Mouse (Mus musculus) lung, postnatal 25 days (tissue): ENCODE results near the gene Syt11.
"Not testable (repeated sequence)": the region's sequence is repeated elsewhere in the genome, so short reads cannot be mapped to it uniquely, and the experiment has no call there.

Source experiments
- DNase-seq: peaks from one replicate; pipeline ENCODE4 v3.0.0; 2022; ENCODE audit warnings: low spot score

Syt11 gene

DNA sequence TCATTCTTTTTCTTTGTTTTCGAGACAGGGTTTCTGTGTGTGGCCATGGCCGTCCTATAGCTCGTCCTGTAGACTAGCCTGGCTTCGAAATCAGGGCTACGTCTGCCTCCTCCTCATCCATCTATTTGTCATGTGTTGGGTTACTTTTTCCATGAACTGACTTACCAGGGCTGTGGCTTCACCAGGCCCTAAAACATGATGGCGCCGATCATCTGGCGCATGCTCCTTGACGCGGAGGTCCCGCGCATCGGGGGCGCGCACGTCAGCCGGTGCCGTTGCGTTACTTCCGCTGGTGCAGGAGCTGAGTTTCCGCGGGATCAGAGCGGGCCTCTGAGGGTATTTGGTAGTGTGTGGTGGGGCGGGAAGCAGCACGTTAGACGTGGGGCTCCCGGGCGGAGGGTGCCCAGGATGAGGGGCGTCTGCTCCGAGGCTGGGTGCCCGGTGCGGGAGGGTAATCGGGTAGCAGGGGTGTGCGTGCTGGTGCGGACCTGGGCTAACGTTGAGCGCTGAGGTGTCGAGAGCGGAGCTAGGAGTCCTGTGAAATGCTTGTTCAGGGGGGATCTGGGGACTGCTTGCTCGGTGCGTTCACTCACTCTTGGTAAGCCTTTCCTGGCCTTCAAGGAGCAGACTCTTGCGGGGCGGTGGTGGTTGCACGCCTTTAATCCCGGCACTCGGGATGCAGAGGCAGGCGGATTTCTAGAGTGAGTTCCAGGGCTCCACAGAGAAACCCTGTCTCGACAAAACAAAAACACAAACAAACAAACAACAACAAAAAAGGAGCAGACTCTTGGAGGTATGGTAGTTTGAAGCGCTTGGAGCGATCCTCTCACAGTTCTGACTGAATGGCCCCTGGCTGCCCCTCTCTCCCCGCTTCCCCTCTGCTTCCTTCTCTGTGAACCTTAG lies at the start of gene Syt11:
Gene Syt11, minus strand, starts transcription at position 226 of the 903 bp plus-strand sequence.
- DNase-seq = not testable (repeated sequence)

DNA sequence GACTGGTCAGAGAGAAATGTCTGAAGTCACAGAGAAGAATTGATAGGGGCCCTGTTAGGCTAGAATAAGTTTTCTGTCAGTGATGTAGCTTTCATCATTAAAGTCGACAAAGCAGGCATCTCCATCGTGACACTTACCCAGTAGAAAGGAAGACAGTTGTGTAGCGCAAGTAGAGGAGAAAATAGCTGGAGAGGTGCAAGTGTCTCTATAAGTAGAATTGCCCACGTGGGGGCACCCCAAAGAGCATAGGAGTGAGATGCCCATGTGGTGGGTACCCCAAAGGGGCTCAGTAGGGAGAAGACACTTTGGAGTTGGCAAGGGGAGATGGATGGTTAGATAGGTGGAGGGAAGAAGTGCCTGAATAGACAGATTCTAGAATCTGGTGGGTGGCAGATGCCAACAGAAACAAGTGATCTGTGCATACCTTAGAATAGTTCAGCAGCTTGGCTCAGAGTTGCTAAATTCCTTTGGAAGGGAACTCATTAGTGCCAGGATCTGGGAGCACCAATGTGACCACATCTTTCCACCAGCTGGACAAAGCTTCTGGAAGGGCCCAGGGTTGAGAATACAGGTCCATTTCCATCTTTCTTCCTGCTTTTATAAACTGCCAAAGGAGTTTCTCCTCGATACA lies 29.1 kb upstream of the Syt11 start:
- DNase-seq = no peak

DNA sequence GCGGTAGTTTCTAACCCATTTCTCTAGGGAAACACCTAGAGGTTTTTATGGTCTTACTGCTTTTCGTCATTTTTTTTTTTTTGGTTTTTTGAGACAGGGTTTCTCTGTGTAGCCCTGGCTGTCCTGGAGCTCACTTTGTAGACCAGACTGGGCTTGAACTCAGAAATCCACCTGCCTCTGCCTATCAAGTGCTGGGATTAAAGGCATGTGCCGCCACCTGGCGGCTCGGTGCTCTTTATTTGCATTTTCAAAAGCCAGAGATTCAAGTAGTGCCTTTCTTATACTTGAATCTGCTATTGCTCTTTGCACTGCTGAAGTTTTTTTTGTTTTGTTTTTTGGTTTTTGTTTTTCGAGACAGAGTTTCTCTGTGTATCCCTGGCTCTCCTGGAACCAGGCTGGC lies 22.5 kb upstream of the Syt11 start:
- DNase-seq = not testable (repeated sequence)

DNA sequence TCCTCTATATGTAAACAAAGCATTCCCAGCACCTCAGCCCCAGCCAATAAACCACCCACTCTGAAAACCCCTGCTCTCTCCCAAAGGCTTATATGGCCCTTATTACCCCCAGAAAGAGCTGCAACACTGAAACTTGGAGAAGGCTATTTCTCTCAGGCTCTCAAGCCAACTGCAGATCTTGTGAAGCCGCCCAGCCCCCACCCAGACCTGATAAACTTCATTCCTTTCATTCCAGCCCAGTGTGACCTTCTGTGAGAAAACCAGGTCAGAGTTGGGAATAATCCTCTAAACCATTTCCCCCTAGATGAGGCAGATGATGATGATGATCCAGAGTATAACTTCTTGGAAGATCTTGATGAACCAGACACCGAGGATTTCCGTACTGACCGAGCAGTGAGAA lies 13.1 kb upstream of the Syt11 start:
- not testable (repeated sequence) for DNase-seq

DNA sequence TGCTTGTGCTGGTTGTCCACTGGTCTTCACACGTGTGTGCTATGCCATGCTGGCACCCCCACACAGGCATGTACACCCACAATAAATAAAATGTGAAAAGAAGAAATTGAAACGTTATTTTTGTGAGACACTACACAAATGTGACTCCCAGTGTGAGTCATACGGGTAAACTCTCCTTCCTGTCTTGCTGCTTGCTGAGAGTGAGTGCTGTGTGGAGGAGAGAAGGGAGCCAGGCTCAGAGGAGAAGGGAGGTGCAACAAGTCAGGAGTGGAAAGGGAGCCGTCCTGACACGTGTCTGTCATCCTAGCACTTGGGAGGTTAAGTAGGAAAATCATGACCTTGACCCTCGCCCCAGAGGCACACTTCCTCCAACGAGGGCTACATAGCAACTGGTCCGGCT lies 11.8 kb upstream of the Syt11 start:
- DNase-seq = not testable (repeated sequence)

DNA sequence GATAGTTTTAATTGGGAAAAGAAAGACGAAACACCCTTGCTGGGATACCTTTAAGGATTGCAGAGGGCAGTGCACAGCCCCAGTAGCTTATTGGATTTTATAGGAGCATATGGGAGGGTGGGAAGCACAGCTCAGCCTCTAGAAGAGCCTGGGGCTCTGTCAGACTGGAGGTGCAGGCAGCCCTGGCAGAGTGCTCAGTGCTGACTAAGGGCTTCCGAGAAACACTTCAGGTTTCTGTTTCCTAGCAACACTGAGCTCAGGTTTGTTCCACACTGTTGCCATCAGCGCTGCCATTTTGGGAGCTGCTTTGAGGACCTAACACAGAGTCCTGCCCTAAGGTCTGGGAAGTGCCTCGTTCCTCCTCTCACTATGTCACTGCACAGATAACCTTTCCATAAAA lies 11.4 kb upstream of the Syt11 start:
- DNase-seq = not testable (repeated sequence)

DNA sequence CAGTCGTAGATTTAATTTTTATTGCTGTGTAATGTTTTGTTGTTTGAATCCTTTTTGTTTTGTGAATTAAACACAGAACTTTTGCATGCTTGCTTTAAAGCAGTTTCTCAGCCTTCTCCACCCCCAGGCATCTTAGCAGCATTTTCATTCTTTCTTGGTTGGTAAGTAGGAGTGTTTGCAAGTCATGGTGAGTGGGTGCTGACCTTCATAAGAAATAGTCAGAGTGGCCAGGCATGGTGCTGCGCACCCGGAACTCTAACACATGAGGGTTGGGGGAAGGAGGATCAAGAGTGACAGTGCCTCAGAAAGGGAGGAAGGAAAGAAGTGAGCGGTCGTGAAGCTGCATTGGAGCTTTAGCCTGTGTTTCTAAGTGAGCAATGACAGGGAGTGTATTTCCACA lies 9.9 kb upstream of the Syt11 start:
- DNase-seq = no peak

DNA sequence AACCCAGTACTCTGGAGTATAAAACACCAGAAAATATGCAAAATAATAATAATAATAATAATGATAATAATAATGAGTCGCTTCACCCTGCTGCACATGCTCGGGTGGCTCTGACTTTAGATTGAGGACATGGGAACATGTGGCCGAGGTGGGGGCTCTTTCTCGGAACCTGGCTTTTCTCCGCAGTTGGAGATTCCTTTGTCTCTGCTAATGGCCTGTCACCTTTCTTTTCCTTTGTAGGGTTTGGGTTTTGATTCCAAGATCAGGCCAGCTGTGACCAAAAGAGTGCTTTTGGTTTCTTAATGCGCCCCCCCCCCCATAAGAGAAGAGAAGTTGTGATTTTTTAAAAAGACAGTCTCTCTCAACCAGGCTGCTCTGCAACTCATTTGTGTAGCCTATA lies 1.8 kb downstream of the Syt11 start:
- DNase-seq = not testable (repeated sequence)

DNA sequence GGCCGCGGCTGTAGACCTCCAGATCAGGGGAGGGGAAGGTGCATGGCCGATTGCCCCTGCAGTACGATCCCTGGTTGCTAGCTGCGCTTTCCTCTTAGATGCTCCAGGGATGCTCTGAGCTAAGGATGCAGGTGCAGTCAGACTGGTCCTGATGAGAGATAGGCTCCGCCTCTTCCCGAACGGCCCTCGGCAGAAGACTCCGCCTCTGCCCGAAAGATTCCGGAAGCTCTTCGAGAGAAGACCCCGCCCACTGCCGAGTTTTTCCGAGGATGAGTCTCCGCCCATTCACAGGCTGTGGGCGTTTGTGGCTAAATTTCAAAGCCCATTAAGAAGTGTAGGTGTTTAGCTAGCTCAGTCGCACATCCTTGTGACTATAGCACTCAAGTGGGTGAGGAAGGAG lies 2.6 kb downstream of the Syt11 start:
- peak; percentile 89 for DNase-seq

DNA sequence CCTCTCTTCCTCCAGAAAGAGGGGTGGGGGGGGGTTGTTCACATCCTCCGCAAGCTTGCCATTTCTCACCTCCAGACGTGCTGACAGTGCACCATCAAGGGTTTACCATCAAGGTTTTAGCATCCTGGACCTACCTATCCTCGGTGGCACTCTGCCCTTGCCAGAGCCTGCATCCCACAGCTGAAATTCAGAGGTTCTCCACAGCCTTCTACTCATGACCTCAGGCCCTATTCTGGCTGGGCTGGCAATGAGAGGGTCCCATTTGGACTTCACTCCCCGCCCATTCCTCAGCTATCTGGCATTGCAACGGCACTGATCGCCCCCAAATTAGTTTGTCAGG lies 3.1 kb downstream of the Syt11 start:
- not testable (repeated sequence) for DNase-seq

DNA sequence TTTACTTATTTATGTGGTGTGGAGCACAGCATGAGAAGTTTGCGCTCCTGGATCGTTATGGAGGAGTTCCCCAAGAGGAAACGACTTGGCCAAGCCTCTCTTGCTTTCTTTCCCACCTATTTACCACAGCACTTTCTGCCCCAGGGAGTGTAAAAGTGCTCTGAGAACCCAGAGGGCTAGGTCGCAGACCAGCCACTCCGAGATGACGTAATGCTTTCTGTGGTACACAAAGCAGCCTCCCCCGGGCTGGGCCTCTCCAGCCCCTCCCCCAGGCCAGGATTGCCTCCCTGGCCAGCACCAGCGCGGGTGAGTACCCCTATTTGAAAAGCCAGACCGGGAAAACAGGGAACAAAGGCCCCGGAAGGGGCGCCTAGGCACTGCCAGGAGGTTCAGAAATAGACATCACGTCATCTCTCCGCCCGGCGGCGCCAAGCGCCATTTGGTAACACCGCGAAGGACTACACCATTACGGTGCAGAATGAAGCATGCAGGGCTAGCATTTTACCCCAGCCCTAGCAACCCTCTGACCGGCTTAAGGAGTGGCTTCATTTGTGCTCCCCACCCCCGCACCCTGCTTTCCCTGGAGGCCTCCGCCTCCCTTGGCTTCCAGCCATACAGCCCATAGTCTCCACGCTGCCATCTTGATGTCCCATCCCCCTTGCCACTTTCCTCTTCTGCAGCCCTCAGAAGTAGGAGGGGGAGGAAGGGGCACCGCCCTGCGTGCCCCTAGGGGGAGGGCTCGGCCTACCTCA lies 3.6 kb downstream of the Syt11 start:
- peak; percentile 52 for DNase-seq

DNA sequence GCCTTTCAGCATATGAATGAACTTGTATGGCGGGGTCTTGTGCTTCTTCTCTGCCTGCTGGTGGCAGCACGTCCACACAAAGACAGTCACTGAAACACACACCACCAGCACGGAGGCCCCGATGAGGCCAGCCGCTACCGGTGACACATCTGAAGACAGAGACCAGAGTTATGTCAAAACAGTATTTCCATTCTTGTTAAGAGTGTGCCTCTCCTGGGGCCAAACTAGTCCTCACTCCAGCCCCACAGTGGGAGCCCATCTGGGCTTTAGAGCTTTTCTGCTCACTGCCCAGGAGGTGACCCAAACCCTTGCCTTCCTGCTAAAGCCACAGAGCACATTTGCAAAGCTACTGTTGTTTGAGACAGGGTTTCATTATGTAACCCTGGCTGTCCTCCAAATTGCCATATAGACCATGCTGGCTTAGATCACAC lies 12.5 kb downstream of the Syt11 start:
- DNase-seq = no peak

DNA sequence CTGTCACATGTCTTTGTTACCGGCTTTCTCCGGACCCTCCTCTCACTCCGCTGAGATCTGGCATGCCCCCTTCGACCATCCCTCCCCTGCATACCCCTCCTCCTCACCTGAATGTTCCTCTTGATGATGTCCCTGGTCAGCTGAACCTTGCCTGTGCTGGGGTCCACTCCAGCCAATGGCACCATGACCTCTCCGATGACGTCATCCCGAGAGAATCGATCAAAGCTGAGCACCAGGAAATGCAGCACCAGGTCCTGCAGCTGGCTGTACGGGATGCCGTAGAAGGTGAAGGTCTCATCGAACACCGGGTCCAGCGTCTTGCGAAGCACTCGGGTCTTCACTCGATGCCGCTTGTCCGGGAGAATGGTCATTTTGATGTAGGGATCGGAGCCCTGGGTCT lies 13.3 kb downstream of the Syt11 start:
- DNase-seq = no peak

DNA sequence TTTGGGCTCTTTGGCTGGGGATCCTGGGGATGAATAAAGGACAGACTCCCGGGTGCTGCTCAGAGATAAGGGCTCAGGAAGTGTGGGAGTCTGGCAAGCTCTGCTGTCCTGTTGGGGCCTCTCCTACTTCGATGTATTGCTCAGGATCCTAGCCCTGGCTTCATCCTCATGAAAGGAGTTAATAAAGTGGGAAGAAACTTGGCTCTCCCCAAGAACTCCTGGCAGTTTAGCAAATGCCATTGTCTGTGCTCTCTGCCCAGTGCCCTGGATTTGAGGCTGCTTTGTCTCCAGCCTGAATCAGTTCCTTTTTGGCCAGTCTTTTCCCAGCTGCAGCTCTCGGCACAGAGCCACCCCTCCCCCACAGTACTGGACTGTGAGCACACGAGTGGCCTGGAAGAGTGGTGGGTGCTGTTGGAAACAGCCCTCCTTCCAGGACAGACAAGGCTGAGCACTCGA lies 16.9 kb downstream of the Syt11 start:
- DNase-seq = peak; percentile 54

DNA sequence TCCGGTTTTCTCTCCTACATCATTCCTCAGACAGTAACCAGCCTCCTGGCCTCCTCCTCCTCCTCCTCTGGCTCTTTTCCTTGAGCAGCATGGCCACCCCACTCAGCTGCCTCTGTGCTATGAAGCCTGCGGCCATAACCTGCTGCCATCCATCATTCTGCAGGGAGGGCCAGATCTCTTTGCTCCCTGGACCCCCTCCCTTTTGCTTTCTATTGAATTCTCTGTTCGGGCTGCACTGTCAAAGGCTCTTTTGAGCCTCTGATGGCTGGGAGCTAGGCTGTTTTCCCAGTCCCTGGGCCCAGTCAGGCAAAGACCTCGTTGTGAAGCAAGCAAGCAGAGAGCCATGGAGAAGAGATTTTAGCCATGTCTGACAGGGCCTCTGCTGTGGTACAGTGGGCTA lies 18.7 kb downstream of the Syt11 start:
- DNase-seq = no peak

DNA sequence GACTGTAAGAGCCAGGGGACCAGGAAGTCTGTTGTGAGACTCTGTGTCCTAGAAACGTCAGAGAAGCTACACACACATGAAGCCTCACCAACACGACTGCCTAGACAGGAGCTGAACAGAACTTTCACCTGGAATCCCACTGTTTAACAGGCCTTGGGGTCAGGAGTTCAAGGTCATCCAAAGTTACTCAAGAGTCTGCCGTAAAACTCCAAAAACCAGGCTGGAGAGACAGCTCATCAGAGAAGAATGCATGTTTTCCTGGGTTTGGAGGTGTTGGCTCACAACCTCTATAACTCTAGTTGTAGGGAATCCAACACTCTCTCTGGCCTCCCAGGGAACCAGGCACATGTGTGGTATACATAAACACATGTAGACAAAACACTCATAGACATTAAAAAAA lies 19.4 kb downstream of the Syt11 start:
- no peak for DNase-seq

DNA sequence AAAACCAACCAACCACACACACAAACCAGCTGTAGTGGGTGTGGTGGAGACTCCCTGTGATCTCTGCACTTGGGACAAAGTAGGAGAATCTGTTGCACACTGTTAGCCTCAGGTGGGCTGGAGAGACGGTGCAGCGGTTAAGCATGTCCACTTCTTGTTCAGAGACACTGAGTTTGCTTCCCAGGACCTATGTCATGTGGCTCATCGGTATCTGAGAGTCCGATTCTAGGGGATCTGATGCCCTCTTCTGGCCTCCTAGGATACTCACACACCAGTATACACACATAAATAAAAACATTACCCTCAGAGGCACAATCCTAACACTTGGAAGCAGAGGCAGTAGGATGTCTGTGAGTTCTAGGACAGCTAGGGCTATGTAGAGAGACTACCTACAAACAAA lies 20.7 kb downstream of the Syt11 start:
- no peak for DNase-seq

DNA sequence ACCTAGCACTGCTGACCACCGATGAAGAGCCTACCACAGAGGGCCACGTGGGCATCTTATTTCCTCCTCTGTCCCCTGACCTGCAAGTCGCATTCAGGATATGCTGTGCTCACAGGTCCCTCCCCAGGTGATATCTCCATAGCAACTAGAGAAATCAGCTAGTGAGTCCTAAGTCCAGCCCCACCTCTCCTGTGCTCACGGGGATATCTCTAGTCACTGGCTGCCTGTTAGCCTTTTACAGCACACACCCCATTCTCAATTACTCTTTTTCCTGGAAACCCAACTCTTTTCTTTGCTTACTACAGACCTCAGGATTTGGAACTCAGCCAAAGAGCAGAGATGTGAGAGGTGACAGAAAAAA lies 28.1 kb downstream of the Syt11 start:
- DNase-seq = no peak

DNA sequence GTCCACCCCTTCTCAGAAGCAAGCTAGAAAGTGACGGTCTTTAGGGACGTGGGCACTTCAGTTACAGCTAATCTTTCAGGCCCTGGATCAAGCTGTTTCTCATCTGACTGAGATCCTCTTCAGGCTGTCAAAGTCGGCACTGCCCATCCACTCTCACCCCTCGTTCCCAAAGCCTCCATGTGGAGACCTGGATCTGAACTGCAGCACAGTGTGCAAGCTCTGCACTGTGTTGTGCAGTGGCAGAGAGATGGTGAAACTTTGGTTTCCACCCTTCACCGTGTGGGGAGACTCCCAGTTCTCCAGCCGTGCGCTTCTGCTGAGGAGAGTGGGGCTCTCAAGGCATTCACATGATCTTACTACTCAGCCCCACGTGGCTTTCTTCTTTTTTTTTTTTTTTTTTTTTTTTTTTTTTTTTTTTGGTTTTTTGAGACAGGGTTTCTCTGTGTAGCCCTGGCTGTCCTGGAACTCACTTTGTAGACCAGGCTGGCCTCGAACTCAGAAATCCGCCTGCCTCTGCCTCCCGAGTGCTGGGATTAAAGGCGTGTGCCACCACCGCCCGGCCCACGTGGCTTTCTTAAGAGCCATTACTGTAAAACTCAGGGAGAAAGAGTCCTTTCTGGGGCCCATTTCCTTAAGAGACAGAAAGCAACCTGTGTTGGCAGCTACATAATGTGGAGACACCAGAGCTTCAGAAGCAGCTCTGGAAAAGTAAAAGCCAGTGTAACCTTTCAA lies 28.7 kb downstream of the Syt11 start:
- no peak for DNase-seq

DNA sequence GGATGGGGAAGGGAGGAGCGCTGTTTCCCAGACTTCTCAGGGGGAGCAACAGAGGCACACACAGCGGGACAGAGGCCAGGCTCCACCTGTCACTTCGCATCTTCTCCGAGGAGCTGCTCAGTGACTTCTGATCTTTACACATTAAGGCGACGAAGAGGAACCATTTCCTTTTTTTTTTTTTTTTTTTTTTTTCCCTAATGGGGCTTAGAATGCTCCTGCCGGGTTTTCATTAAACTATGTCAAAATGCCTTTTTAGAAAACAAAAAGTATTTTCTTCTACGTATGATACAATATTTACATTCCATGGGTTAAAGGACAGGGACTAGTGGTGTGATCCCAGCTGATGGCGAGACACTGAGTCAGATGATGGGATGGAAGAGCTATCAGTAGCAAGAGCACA lies 29.4 kb downstream of the Syt11 start:
- DNase-seq = no peak

DNA sequence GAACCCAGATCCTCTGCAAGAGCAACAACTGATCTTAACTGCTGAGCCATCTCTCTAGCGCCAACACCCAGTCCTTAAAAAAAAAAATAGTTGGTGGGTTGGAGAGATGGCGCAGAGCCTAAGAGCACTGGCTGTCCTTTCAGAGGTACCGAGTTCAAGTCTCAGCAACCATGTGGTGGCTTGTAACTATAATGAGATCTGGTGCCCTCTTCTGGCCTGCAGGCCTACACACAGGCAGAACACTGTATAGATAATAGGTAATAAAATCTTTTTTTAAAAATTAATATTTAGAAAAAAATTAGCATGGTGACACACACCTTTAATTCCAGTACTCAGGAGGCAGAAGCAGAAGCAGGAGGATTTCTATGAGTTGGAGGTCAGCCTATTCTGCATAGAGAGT lies 34.8 kb downstream of the Syt11 start:
- DNase-seq = no peak

DNA sequence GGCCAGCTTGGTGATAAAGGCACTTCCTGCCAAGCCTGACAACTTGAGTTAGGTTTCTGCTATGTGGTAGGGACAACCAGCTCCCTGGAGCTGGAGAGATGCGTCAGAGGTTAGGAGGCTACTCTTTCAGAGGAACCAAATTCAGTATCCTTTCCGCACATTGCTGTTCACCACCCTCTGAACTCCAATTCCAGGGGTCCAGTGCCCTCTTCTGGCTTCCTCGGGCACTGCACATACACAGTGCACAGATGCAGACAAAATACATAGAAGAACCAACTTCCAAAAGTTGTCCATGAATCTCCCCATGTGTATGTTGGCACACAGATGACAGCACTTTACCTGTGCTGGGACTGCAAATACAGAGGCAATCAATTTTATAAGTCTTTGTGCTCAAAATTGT lies 36.3 kb downstream of the Syt11 start:
- DNase-seq = peak; percentile 72
